Mouse (Mus musculus) forebrain, embryonic 11.5 days (tissue): ENCODE results near the gene Il7r. TPM values are rescaled to one million over a fixed set of nuclear protein-coding genes. Genes with fewer than 3 reads are reported as not detected.

Experiments
- ATAC-seq: fragments of 200-750 bp; cut with Nextera tagmentation; replicated peaks from 2 replicates; pipeline ENCODE4 v1.8.0; 2017; ENCODE audit warnings: moderate TSS enrichment; ENCODE audit not compliant: low FRiP score
- DNase-seq: peaks from one replicate; pipeline ENCODE4 v3.0.0-alpha.2; 2017; ENCODE audit warnings: low spot score
- H3K27ac ChIP-seq: fragments of 300-500 bp; sonication (generic); 2 replicates; pipeline ENCODE4 v1.5.1; 2014; ENCODE audit warnings: low read depth, low read length
- H3K27me3 ChIP-seq: fragments of 300-500 bp; sonication (generic); 2 replicates; pipeline ENCODE4 v1.6.1; 2014; ENCODE audit warnings: mild to moderate bottlenecking, low read length, mixed read lengths; ENCODE audit not compliant: control insufficient read depth, insufficient read depth
- H3K36me3 ChIP-seq: fragments of 300-500 bp; sonication (generic); 2 replicates; pipeline ENCODE4 v1.6.1; 2014; ENCODE audit warnings: mild to moderate bottlenecking, low read length, moderate library complexity, mixed read lengths; ENCODE audit not compliant: control insufficient read depth, insufficient read depth
- H3K4me1 ChIP-seq: fragments of 300-500 bp; sonication (generic); replicated peaks from 2 replicates; pipeline ENCODE4 v1.6.1; 2014; ENCODE audit warnings: low read length, mixed read lengths; ENCODE audit not compliant: control insufficient read depth, insufficient read depth
- H3K4me2 ChIP-seq: fragments of 300-500 bp; sonication (generic); 2 replicates; pipeline ENCODE4 v1.6.1; 2014; ENCODE audit warnings: low read depth, mild to moderate bottlenecking, low read length, moderate library complexity, mixed read lengths; ENCODE audit not compliant: severe bottlenecking
- H3K4me3 ChIP-seq: fragments of 300-500 bp; sonication (generic); 2 replicates; pipeline ENCODE4 v1.5.1; 2014; ENCODE audit warnings: low read depth, low read length
- H3K9ac ChIP-seq: fragments of 300-500 bp; sonication (generic); 2 replicates; pipeline ENCODE4 v1.6.1; 2014; ENCODE audit warnings: low read length
- H3K9me3 ChIP-seq: fragments of 300-500 bp; sonication (generic); 2 replicates; pipeline ENCODE4 v1.6.1; 2016; ENCODE audit warnings: low read length, mixed read lengths; ENCODE audit not compliant: control insufficient read depth
- WGBS: fragments of 180-500 bp; shearing (Covaris S2); extraction: QIAGEN DNeasy Blood & Tissue Kit; methylation state at CpG from one replicate; pipeline ENCODE4 v1.1.7; 2014; 5-methylcytosine and 5-hydroxymethylcytosine counted together
- polyA plus RNA-seq: library from polyadenylated mRNA; unstranded; fragments of >200 nt; fragmentation: Nextera tagmentation; extraction: Ambion mirVana; gene quantifications from 2 replicates; pipeline ENCODE4 v1.2.1, GENCODE M21; 2014

Il7r gene
- not detected in 2 replicates for polyA plus RNA-seq

DNA sequence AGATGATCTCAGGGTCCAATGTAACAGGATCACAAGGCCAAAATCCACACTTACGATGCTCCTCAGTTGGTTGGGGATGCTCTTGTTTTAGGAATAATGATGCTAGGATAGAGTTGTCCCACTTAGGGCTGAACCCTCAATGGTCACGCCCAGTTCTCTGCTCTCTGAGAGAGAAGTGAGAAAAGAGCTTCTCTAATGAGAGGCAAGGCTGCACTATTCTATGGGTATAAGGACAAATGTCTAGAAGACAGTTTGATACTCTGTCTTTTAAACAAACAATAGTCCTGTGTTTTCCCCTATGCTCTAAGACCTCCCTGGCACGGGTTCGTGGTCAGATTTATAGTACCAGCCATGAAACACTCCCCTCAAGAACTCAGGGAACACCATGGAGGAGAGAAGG lies at the start of gene Il7r:
Il7r (minus strand) TSS at position 101 of the 400 bp plus-strand sequence.
- 83% methylated on average over 4 of the region's 4 CpGs for WGBS
- no peak for DNase-seq
- Histone ChIP-seq H3K9ac (no peak within 1 kb of the TSS), H3K27ac (no peak within 1 kb of the TSS), H3K4me3 (no peak within 1 kb of the TSS), H3K4me2 (no peak within 1 kb of the TSS), H3K4me1 (no peaks in the 10 kb centered on the region), H3K36me3 (no peaks in the 10 kb centered on the region), H3K27me3 (no peaks in the 10 kb centered on the region), H3K9me3 (no peaks in the 10 kb centered on the region)
- ATAC-seq = no peak

DNA sequence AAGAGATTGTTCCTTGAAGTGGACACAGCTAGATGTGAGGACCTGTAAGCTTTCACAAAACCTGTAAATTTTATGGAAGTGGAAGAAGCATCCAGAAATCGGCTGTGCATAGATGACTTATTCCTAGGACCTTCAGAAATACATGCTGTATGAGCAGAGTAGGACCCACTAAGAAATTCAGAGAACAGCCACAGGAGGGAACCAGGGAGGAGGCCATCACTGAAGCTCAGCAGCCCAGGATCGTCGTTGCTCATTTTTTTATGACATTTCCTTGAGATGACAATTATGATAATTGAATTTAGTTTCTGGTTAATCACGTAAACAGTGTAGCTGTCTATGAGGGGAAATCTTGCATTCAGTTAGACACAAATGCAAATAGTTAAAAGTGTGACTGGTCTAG lies 47.3 kb upstream of the Il7r start:
- 89% methylated on average over 4 of the region's 4 CpGs for WGBS
- H3K9me3 ChIP-seq = no peaks in the 10 kb centered on the region

DNA sequence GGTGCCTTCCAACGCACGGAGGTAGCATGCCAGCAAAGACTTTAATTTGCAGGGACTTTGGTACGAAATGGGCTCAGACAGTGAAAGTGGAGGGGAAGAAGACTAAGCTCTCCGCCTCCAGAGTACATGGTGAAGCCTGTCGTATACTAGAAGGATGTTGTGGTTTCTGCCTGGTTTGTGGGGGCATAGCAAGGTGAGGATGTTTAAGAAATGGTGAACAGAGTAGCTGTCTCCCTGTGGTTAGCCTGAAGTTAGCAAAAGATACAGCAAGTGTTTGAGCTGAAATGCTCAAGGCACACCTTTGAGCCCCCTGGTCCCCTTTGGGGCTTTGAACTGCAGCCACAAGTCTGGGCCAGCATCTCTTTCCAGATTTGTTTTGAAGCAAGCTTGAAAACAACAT lies 44.8 kb upstream of the Il7r start:
- no peak overlapping the region for H3K9ac ChIP-seq
- H3K4me1 ChIP-seq = no peaks in the 10 kb centered on the region
- no peak for DNase-seq
- WGBS = 83% methylated on average over 5 of the region's 5 CpGs
- H3K9me3 ChIP-seq = no peaks in the 10 kb centered on the region
- no peak for ATAC-seq
- H3K27me3 ChIP-seq = no peaks in the 10 kb centered on the region
- no peak overlapping the region for H3K27ac ChIP-seq
- H3K36me3 ChIP-seq = no peaks in the 10 kb centered on the region
- H3K4me2 ChIP-seq = no peak overlapping the region
- no peak overlapping the region for H3K4me3 ChIP-seq

More for the DNA sequence above, 47.3 kb upstream of the Il7r start:
- no peaks in the 10 kb centered on the region for H3K4me1 ChIP-seq
- DNase-seq = no peak
- no peak overlapping the region for H3K4me2 ChIP-seq
- H3K36me3 ChIP-seq = no peaks in the 10 kb centered on the region
- H3K9ac ChIP-seq = no peak overlapping the region
- H3K4me3 ChIP-seq = no peak overlapping the region
- H3K27ac ChIP-seq = no peak overlapping the region
- no peak for ATAC-seq
- no peaks in the 10 kb centered on the region for H3K27me3 ChIP-seq

DNA sequence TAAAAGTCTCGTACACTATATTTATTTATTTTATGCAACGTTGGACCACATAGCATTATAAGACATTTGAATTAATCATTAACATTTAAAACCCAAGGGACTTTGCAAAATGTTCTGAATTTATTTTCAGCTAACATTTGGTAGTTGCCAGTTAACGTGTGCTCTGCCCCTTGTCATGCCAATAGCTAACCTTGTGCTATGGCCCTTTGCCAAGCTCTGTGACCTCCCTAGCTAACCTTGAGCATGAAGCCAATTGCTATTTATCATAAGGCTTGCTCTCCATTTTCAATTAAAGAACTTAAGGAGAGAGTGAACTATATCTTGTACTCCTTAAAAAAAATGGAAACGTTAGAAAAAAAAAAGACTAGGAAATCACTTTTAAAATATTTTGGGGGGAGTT lies 43.4 kb upstream of the Il7r start:
- Histone ChIP-seq H3K4me2 (no peak overlapping the region), H3K4me3 (no peak overlapping the region), H3K4me1 (no peaks in the 10 kb centered on the region), H3K36me3 (no peaks in the 10 kb centered on the region), H3K27me3 (no peaks in the 10 kb centered on the region), H3K27ac (no peak overlapping the region), H3K9me3 (no peaks in the 10 kb centered on the region), H3K9ac (no peak overlapping the region)
- 90% methylated on average over 4 of the region's 4 CpGs for WGBS
- DNase-seq = no peak
- no peak for ATAC-seq

DNA sequence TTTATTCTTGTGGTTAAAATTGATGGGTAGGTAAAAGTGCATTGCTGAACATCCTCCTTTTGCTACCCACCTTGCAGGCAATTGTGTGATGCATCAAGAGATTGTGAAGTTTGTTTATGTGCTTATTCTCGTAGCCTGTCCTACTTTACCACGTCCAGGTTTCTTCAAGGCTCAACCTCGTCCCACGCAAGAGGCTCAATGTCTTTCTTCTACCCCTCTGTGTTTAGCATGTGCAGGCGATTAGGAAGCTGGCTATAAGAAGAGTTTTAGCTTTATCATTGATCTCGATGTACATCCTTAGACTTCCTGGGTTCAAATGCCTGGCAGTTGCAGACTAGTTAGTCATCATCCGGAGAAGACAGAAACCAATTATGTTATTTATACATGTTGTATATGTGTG lies 42.7 kb upstream of the Il7r start:
- ATAC-seq = no peak
- Histone ChIP-seq H3K27me3 (no peaks in the 10 kb centered on the region), H3K4me2 (no peak overlapping the region), H3K36me3 (no peaks in the 10 kb centered on the region), H3K27ac (no peak overlapping the region), H3K4me3 (no peak overlapping the region), H3K9me3 (no peaks in the 10 kb centered on the region), H3K4me1 (no peaks in the 10 kb centered on the region), H3K9ac (no peak overlapping the region)
- WGBS = 88% methylated on average over 7 of the region's 7 CpGs
- no peak for DNase-seq

DNA sequence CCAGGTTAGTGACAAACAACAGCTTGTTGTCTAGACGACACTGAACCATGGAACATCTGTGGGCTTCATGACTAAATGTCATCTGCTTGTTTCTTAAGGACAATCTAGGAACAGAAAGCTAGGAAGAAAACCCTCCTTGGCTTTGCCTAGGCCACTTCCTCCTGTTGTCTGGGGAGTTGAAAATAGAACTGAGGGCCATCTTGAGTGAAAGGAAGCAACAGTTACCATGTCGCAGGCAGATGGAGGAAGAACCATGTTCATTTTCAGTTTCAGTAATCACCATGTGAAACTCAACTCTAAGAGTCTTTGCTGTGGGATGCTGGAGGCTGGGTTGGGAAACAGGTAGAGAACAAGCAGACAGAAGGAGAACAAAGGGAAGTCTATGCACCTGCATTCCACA lies 41.9 kb upstream of the Il7r start:
- H3K9me3 ChIP-seq = no peaks in the 10 kb centered on the region
- no peaks in the 10 kb centered on the region for H3K27me3 ChIP-seq
- H3K27ac ChIP-seq = no peak overlapping the region
- DNase-seq = no peak
- H3K4me2 ChIP-seq = no peak overlapping the region
- H3K36me3 ChIP-seq = no peaks in the 10 kb centered on the region
- WGBS = 86% methylated on average over 2 of the region's 2 CpGs
- no peak overlapping the region for H3K9ac ChIP-seq
- no peak overlapping the region for H3K4me3 ChIP-seq
- H3K4me1 ChIP-seq = no peaks in the 10 kb centered on the region
- no peak for ATAC-seq

DNA sequence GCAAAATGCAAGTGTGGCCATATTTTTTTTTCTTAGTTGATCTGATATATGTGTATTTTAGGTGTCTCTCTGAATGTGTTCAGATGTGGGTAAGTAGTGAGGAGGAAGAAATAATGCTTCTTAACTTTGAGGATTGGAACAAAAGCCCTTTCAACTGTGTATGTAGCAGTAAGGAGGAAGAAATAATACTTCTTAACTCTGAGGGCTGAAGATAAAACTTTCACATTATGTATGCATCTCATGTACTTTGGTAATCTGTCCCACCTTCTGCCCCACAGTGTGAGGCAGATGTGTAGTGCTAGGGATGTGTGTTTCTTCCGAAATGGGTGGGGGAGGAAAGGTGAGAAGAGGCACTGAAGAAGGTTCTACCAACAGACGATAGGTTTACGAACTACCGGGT lies 37.3 kb upstream of the Il7r start:
- Histone ChIP-seq H3K9me3 (no peaks in the 10 kb centered on the region), H3K27ac (no peak overlapping the region), H3K4me1 (no peaks in the 10 kb centered on the region), H3K4me3 (no peak overlapping the region), H3K4me2 (no peak overlapping the region), H3K9ac (no peak overlapping the region), H3K36me3 (no peaks in the 10 kb centered on the region), H3K27me3 (no peaks in the 10 kb centered on the region)
- 94% methylated on average over 4 of the region's 4 CpGs for WGBS
- ATAC-seq (no peak), DNase-seq (no peak)

DNA sequence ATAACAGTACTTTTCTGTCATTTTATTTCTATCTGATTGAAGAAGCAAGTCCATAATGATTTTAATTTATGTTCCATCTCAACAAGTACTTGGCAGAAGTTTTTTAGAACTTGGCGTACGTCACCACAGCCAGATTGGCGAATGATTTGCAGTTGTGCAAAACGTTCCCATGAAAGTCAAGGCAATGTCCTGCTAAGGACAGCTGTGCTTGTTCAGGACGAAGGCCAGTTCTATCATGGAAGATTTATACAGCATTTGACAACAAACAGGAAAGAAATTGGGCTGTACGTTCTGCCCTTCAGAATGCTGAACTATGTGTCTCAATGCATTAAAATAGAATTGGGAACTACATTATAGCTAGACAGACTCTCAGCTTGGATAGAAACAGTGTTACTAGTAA lies 35.4 kb upstream of the Il7r start:
- ATAC-seq (no peak), DNase-seq (no peak)
- H3K27me3 ChIP-seq = no peaks in the 10 kb centered on the region
- H3K4me1 ChIP-seq = no peaks in the 10 kb centered on the region
- H3K27ac ChIP-seq = no peak overlapping the region
- no peak overlapping the region for H3K4me3 ChIP-seq
- 90% methylated on average over 6 of the region's 6 CpGs for WGBS
- no peak overlapping the region for H3K9ac ChIP-seq
- no peaks in the 10 kb centered on the region for H3K36me3 ChIP-seq
- no peaks in the 10 kb centered on the region for H3K9me3 ChIP-seq
- H3K4me2 ChIP-seq = no peak overlapping the region

DNA sequence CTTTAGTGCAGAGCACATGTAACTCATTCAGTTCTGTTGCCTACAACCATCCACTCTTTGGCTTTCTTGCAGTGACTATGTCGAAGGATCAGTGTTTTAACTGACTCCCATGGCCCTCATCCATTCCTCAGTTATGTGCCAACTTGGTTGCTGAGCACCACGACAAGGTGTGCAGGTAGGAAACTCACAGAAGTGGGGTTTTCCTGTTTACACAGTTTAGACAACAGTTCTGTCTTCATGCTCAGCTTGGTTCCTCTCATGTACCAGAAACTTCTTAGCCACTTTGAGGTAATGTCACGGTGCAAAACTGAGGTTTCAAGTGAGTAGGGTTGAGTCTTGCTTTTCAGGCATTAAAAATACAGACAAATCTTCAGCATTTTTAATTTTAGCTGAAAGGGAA lies 34.2 kb upstream of the Il7r start:
- H3K4me3 ChIP-seq = no peak overlapping the region
- H3K4me2 ChIP-seq = no peak overlapping the region
- ATAC-seq (no peak), DNase-seq (no peak)
- H3K36me3 ChIP-seq = no peaks in the 10 kb centered on the region
- no peaks in the 10 kb centered on the region for H3K4me1 ChIP-seq
- 78% methylated on average over 3 of the region's 3 CpGs for WGBS
- H3K9ac ChIP-seq = no peak overlapping the region
- no peaks in the 10 kb centered on the region for H3K9me3 ChIP-seq
- H3K27ac ChIP-seq = no peak overlapping the region
- H3K27me3 ChIP-seq = no peaks in the 10 kb centered on the region
